Mouse (Mus musculus): Measurements from ENCODE around the gene Borcs8.

Gene Borcs8

DNA sequence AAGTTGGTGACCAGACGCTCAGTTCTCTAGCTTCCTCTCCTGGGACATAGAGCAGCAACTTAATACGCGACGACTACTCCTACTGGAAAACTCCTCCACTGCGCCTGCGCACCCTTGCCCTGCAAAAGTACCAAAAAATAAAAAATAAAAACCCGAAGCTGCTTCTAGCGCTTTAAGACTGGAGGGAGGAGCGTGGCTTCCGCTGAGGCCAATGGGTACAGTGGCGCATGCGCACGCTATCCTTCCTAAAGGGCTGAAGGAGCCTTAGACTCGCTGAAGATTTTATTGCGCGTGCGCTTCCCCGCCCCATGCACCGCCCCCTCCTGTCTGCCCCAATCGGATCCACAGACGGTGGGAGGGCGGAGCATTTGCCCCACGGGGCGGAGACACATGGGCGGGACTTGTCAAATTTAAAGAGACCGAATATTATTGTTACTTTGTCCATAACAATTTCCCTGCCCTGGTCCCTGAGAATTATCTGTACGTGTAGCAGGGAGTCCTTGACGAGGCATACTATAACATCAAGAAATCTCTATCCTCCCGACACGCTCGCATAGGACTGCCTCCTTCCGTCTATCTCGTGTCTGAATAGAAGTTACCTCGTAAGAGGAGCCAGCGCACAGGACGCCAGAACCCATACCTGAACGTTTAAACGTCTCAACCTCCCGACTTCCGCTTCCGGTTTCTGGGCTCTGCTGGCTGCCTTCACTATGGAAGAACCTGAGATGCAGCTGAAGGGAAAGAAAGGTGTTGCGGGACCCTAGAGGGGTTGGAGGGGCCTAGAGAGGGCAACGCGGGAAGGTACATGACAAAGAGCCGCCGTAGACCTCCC lies at the start of gene Borcs8, which contains the start of the genes Rfxank and Mef2b:
Gene Borcs8, plus strand, starts transcription at position 474 of the 832 bp plus-strand sequence.
Gene Rfxank, minus strand, starts transcription at position 129 of the 832 bp plus-strand sequence.
Gene Mef2b, plus strand, starts transcription at position 686 of the 832 bp plus-strand sequence.
- peak; percentile 99 for DNase-seq

DNA sequence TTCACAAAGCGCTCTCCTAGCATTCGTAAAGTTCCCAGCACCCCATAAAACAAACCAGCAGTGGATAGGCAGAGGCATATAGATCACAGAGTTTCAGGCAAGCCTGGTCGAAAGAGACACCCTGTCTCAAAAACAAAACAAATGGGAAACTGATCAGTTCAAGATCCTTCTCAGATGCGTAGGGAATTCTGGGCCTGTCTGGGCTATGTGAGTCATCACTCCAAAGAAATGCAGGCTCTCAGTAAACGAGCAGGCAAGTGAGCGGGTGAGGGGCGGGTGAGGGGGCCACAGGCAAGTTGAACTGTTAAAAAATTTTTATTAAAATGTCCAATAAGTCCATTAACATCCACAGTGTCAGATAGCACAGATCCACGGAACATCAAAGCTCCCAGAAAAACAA lies 46.5 kb upstream of the Borcs8 start:
- DNase-seq = no peak

- no peak for DNase-seq
Observed at GRCm38 (mm10) chr8:70099276-70099675, 40.0 kb upstream of the Borcs8 start.

DNA sequence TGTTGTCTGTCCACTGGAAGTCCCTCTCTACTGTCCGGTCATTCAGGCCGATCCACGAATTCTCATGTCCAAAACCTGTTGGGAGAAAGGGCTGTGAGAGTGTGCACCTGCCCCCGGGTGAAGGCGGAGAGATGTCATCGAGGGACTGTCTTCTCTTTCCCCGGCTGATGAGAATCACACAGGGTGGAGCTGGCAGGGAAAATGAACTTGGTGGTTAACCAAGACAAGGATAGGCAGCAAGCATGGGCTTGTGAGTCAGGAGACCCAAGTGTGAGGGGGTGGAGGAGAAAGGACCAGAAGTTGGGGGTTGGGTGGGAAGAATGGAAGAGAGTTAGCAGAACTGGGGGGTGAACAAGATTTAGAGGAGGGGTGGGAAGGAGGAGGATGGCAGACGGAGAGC lies 39.1 kb upstream of the Borcs8 start:
- DNase-seq = no peak

GRCm38 (mm10) chr8:70104506-70104905 lies 34.8 kb upstream of the Borcs8 start:
- peak; percentile 61 for DNase-seq

- DNase-seq = no peak
Observed at GRCm38 (mm10) chr8:70104922-70105321, 34.4 kb upstream of the Borcs8 start.

GRCm38 (mm10) chr8:70110451-70110850 lies 28.8 kb upstream of the Borcs8 start:
- DNase-seq = no peak

- DNase-seq = no peak
Observed at GRCm38 (mm10) chr8:70111192-70111795, 28.0 kb upstream of the Borcs8 start.

- peak; percentile 55 for DNase-seq
Observed at GRCm38 (mm10) chr8:70112401-70113016, 26.8 kb upstream of the Borcs8 start.

GRCm38 (mm10) chr8:70114488-70114887 lies 24.8 kb upstream of the Borcs8 start:
- no peak for DNase-seq

DNA sequence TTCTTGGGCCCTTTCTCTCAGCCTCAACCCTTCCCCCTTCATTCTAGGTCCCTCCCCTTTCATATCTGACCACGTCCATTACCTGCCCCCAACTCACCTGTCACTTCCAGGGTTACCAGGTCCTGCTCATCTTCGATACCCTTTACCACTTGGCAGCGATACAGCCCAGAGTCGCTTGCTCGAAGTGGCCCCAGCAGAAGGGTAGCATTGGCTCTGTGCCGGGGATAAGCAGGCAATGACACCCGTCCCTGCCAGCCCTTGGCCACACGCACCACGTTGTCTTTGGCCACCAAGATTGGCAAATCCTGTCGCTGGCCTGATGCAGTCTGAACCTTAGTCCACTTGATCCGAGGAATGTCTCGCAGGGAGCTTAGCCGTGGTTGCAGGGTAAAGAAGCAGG lies 24.4 kb upstream of the Borcs8 start:
- DNase-seq = no peak

DNA sequence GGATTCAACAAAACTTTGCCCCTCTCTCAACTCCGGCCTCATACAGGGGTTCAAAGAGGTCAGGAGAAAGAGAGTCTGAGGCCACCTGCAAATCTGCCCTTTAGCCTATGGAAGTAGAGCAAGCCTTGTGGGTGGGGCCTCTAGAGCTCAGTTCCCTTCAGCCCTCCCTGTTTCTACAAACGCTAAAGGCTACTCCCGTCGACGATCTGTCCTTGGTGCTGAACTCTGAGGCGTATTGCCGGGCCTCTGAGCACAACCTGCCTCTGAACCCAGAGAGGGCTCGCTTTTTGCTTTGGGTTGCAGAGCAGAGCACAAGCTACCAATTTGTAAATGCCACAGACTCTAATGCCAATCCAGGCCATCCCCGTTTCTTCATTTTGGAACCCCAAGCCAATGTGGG lies 21.7 kb upstream of the Borcs8 start:
- DNase-seq = peak; percentile 55

DNA sequence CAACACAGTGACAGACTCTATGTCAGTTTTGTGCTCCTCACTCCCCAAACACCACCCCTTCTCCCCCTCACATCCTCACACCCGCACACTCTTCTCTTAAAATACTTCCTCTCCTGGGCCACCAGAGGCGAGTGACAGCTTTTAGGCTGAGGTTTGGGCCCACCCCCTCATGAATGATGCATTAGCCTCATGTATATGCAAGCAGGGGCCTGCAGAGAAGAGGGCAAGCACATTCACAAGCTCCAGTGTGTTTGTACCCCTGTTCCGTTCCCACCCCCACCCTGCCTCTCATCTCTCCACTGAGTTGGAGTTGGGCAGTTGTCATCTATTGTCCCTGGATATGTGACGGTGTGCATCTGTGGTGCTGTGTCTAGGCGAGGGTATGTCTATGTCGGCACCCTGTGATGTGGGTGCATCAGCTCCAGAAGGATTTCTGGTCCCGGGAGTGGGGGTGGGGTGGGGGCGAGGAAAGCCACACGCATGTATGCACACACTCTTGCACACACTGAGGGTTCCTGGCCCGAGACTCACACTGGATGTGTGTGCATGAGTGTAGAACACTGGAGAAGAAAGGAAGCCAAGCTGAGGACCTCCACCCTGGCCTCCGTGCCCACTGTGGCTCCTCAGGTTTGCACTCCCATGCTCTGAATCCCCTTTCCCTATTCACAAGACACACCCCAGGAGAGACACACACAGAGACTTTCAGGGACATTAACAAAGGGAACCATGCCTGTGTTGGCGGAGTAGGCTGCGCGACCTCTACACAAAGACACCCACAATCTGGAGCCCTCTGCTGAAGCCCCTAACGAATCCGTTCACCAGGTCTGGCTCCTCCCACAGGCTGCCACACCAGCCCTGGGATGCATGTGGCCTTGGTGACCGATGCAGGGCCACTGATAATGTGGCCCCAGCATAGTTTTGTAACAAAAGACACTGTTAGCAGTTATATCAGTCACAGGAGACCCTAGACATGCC lies 20.3 kb upstream of the Borcs8 start:
- DNase-seq = peak; percentile 57

- peak; percentile 92 for DNase-seq
Observed at GRCm38 (mm10) chr8:70120667-70121066, 18.6 kb upstream of the Borcs8 start, which contains the start of gene Ncan. Ncan (minus strand) TSS chr8:70120873.

- DNase-seq = no peak
Observed at GRCm38 (mm10) chr8:70122863-70123262, 16.4 kb upstream of the Borcs8 start.

GRCm38 (mm10) chr8:70124992-70125391 lies 14.3 kb upstream of the Borcs8 start:
- no peak for DNase-seq

DNA sequence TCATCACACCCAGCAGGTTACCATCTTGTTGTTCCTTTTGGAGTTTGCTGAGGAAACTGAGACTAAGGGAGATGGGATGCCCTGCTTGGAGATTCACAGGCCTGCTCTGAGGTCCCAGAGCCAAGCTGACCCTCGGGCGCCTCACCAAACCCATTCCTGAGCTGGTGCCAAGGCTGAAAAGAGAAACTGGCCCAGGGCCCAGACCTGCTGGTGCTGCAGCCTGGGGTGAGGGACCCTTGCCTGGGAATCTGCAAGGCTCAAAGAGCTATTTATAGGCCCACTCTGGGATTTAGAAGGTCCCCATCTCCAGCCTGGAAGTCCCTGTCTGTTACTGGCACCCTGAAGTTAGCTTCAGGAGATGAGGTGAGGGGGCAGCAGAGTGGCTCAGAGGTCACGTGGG lies 10.9 kb upstream of the Borcs8 start:
- no peak for DNase-seq

DNA sequence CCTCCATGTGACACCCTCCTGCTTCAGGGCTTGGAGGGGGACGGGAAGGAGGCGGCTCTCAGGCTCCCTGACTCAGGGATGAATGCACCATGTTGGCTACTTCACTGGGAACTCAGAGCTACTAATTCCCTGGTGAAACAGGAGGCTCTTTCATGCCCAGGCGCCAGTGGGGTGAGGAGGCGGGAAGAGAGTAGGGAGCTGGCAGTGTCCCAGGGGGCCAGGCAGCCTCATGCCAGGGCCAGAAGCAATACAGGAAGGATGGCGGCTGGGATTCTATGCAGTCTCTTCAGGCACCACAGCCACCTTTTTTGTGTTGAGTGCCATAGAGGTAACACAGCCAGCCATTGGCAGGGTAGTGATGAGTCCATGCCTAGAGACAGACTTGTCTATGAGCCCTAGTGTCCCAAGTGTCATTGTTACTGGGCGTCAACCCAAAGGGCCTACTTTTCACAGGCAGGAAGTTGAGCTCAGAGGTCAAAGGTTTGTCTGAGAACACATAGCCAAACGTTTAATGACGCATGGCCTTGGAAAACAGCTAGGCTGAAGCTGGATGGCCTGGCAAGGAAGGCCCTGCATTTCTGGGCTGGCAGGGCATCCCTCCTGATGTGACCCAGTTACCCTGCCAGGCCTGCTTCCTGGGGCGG lies 9.9 kb upstream of the Borcs8 start:
- peak; percentile 25 for DNase-seq

- no peak for DNase-seq
Observed at GRCm38 (mm10) chr8:70130066-70130465, 9.2 kb upstream of the Borcs8 start.

- DNase-seq = peak; percentile 90
Observed at GRCm38 (mm10) chr8:70131166-70131883, 8.0 kb upstream of the Borcs8 start, which contains the start of gene Nr2c2ap. Nr2c2ap (plus strand) TSS chr8:70131333.

DNA sequence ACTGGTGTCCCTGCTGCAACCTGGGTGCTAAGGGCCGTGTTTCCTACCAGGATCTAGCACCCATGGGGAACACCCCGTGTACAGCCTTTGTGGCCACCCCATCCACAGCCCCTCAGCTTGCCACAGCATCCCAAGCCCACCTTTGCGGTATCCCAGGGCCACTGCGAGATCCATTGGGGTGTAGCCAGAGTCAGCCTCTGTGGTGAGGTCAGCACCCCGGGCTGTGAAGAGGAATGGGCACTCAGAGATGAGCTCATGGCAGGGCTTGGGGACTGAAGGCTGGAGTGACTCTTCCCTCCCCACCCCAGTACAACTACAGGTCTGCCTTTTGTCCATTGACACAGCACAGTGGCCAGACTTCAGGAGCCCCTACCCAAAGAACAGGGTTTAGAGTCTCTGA lies 5.2 kb upstream of the Borcs8 start:
- no peak for DNase-seq
